Mouse (Mus musculus): ENCODE measurements around the gene Ptprg.
A peak's percentile ranks its signal among the peaks of the same experiment; 100 is the strongest.

- TF ChIP-seq EP300 (IDR thresholded peaks at IDR 0.05; ENCODE audit: insufficient read depth, low read depth, low read length): no peak
- peak; percentile 43 for TF ChIP-seq CTCF (IDR thresholded peaks at IDR 0.05)
- TF ChIP-seq POLR2A (IDR thresholded peaks at IDR 0.05; ENCODE audit: insufficient read depth, low read depth, low read length): no peak
Measured at GRCm38 (mm10) chr14:11579950-11580349, 26.6 kb downstream of the Ptprg start.
